ENCODE assay signal across 24 mouse cellular contexts in the genomic region with DNA sequence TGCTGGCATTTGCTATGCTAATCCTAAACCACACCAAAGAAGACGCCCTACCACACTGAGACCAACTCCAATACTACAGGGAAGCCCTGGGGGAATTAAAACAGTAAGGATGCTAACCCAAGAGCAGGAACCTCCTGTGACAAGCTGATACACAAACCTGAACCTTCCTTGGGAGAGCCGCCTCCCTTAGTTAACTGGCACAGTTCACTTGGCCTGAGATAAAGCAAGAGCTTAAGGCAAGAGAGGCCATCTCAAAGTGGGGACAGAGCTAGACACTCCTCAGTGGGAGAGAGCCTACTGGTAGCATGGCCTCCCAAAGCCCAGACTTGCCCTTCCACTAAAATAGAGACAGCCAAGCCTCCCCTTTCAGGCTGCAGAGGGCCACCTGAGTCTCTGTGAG.
DNase-seq lines count a peak whose midpoint lies in the region; ATAC-seq and TF ChIP-seq lines count a peak whose summit lies in the region.
"Had no signal": no experiment of that assay in that cellular context is flagged by ENCODE, and none has a peak within 500 bp of the region (broad histone marks: within the 10 kb centered on the region; RNA-seq: fewer than 3 reads in every experiment).

No protein-coding gene starts in this region.

- no peak overlapping the region for H3K4me3 ChIP-seq in liver, embryonic 12.5 days
- no peak overlapping the region for H3K4me3 ChIP-seq in liver, embryonic 13.5 days (replicated peaks)
- no peak overlapping the region for H3K4me3 ChIP-seq in liver, embryonic 14.5 days (ENCODE audit: insufficient read depth in 1 of 2, low read depth in 2 of 2, low read length in 2 of 2)
- H3K4me3 ChIP-seq: embryonic facial prominence, embryonic 10.5 days; embryonic facial prominence, embryonic 12.5 days; forebrain, embryonic 13.5 days; forebrain, embryonic 15.5 days had no signal

- H3K9ac ChIP-seq in liver, embryonic 12.5 days = no peak overlapping the region
- no peak overlapping the region for H3K9ac ChIP-seq in liver, embryonic 13.5 days
- no peak overlapping the region for H3K9ac ChIP-seq in liver, embryonic 14.5 days (replicated peaks)
- H3K9ac ChIP-seq: embryonic facial prominence, embryonic 12.5 days; forebrain, embryonic 13.5 days; forebrain, embryonic 15.5 days had no signal

- no peaks in the 10 kb centered on the region for H3K27me3 ChIP-seq in liver, embryonic 12.5 days (replicated peaks)
- no peaks in the 10 kb centered on the region for H3K27me3 ChIP-seq in liver, embryonic 13.5 days
- H3K27me3 ChIP-seq in liver, embryonic 14.5 days (ENCODE audit: control insufficient read depth, insufficient read depth, low read length) = no peaks in the 10 kb centered on the region
- H3K27me3 ChIP-seq: CH12.LX; embryonic facial prominence, embryonic 12.5 days; forebrain, embryonic 13.5 days; forebrain, embryonic 15.5 days; Patski had no signal

- H3K36me3 ChIP-seq in liver, embryonic 12.5 days = peaks cover 14% of the 10 kb centered on the region
- no peaks in the 10 kb centered on the region for H3K36me3 ChIP-seq in liver, embryonic 13.5 days
- no peaks in the 10 kb centered on the region for H3K36me3 ChIP-seq in liver, embryonic 14.5 days (replicated peaks; ENCODE audit: control insufficient read depth, insufficient read depth, low read depth)
- H3K36me3 ChIP-seq: embryonic facial prominence, embryonic 12.5 days; forebrain, embryonic 15.5 days; G1E had no signal

- no peak overlapping the region for H3K4me2 ChIP-seq in liver, embryonic 12.5 days
- H3K4me2 ChIP-seq in liver, embryonic 13.5 days = no peak overlapping the region
- no peak overlapping the region for H3K4me2 ChIP-seq in liver, embryonic 14.5 days (ENCODE audit: low read depth)
- H3K4me2 ChIP-seq: embryonic facial prominence, embryonic 12.5 days; forebrain, embryonic 13.5 days; forebrain, embryonic 15.5 days had no signal

- DNase-seq in liver = no peak
- no peak for DNase-seq in liver, embryonic 13.5 days
- DNase-seq in liver, embryonic 14.5 days (ENCODE audit: low read depth in 3 of 3, low spot score in 3 of 3) = no peak
- DNase-seq in lung, postnatal 25 days (ENCODE audit: low spot score) = no peak
- DNase-seq: adrenal gland, adult 8-10 months; adrenal gland, postnatal 14 days; adrenal gland, postnatal 36 days; cerebellum, adult 11-12 months; cerebellum, adult 2 months; cerebellum, adult 9-10 months; cerebellum, postnatal 10 days; cerebellum, postnatal 25 days had no signal

- peak; percentile 65 for ATAC-seq in liver, embryonic 12.5 days
- peak; percentile 55; the same call in 1 of the 2 replicates for ATAC-seq in liver, embryonic 13.5 days (ENCODE audit: low read depth)
- ATAC-seq in liver, embryonic 14.5 days (ENCODE audit: insufficient read depth) = peak; percentile 49; the same call in 1 of the 2 replicates
- ATAC-seq in megakaryocyte-erythroid progenitor cell, adult 5-6 weeks (replicated peaks; ENCODE audit: low FRiP score, low TSS enrichment, poor library complexity, severe bottlenecking) = peak; percentile 25; the same call in 1 of the 2 replicates
- ATAC-seq in inflammation-experienced regulatory T-cells, adult 6 months = no peak
- ATAC-seq: activated CD4-positive, CD25-positive, alpha-beta regulatory T cell, adult 4 months; CD4-positive, CD25-positive, alpha-beta regulatory T cell, adult 4 months; forebrain, embryonic 13.5 days; forebrain, embryonic 15.5 days; Patski had no signal

- H3K27ac ChIP-seq in liver, embryonic 12.5 days = no peak overlapping the region; the same call in 1 of the 2 replicates
- H3K27ac ChIP-seq in liver, embryonic 13.5 days = peak overlapping the region; percentile 11; the same call in 1 of the 2 replicates
- H3K27ac ChIP-seq in liver, embryonic 14.5 days = no peak overlapping the region
- H3K27ac ChIP-seq: embryonic facial prominence, embryonic 10.5 days; embryonic facial prominence, embryonic 12.5 days; forebrain, embryonic 13.5 days; forebrain, embryonic 15.5 days had no signal

- H3K9me3 ChIP-seq in liver, embryonic 12.5 days (replicated peaks) = no peaks in the 10 kb centered on the region
- H3K9me3 ChIP-seq in liver, embryonic 13.5 days (replicated peaks) = no peaks in the 10 kb centered on the region
- no peaks in the 10 kb centered on the region for H3K9me3 ChIP-seq in liver, embryonic 14.5 days (ENCODE audit: control insufficient read depth, low read length)
- H3K9me3 ChIP-seq: embryonic facial prominence, embryonic 10.5 days; embryonic facial prominence, embryonic 12.5 days; forebrain, embryonic 13.5 days; forebrain, embryonic 15.5 days; G1E had no signal

- WGBS in liver, embryonic 12.5 days (ENCODE audit: insufficient replicate concordance) = 58% methylated on average over 2 of the region's 2 CpGs
- WGBS in liver, embryonic 13.5 days (ENCODE audit: insufficient replicate concordance) = 40% methylated on average over 2 of the region's 2 CpGs
- whole genome bisulfite sequencing in liver, embryonic 14.5 days (ENCODE audit: insufficient replicate concordance) = 34% methylated on average over 2 of the region's 2 CpGs

- TF ChIP-seq CTCF in liver, embryonic 14.5 days (IDR thresholded peaks at IDR 0.05; ENCODE audit: low read depth) = no peak

- no peak for TF ChIP-seq EP300 in liver, embryonic 14.5 days (IDR thresholded peaks at IDR 0.05; ENCODE audit: low read depth)

- H3K4me1 ChIP-seq in liver, embryonic 12.5 days = peaks cover 39% of the 10 kb centered on the region
- H3K4me1 ChIP-seq in liver, embryonic 13.5 days (replicated peaks) = peaks cover 41% of the 10 kb centered on the region
- H3K4me1 ChIP-seq in liver, embryonic 14.5 days (replicated peaks; ENCODE audit: control insufficient read depth in 2 of 2, insufficient read depth in 2 of 2, low read length in 1 of 2) = peaks cover 0 to 17% of the 10 kb centered on the region in 2 experiments; a peak in 3 of 4 replicates
- H3K4me1 ChIP-seq: forebrain, embryonic 13.5 days; forebrain, embryonic 15.5 days had no signal
